Mouse (Mus musculus): ENCODE data around the gene Tssk3. TPM values are rescaled to one million over a fixed set of nuclear protein-coding genes. Genes with fewer than 3 reads are reported as not detected.
"Not testable (repeated sequence)": the region's sequence is repeated elsewhere in the genome, so short reads cannot be mapped to it uniquely, and the experiment has no call there.

The Tssk3 gene
- polyA plus RNA-seq (2015; fragmentation: Nextera tagmentation; extraction: Ambion mirVana) = not detected in 2 replicates

DNA sequence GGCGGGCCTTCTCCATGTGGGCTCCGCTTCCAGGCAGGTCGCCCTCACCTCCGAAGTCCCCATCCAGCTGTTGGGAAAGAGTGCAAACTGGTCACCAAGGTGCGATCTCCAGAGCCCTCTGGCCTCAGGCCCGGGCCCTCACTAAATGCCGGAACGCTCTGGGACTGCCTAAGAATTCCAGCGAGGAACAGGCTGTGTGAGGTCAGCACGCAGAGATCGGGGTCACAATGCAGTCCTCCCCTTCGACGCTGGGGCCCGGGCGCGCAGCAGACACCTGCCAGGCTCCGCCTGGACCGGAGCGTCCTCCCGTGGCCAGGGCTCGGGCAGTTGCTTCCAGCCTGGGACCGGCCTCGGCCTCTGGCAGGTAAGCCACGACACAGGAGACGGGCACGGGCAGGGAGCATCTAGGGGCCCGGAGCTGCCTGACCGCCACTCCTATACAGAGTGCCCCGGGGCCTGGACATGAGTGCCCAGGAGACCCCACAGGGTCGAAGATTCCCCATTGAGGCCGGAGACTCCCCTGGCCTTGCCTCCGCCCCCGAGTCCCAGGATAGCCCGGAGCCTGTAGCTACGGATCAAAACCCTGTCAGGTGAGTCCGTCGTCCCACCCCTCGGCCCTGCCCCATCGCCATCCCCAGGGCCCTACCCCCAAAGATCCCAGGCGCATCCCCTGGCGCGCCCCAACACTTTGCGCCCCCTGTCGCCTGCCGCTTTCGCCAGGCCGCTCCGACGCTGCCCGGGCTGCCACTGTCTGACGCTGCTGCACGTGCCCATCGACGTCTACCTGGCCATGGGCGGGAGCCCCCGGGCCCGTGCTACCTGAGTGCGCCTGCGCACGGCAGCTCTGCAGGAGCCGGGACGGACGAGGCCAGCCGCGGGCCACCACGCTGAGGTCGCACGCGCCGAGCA, at the start of gene Tssk3, which contains the start of gene Fam229a:
Tssk3 (minus strand) TSS at position 51 of the 909 bp plus-strand sequence.
Fam229a (plus strand) TSS at position 219 of the 909 bp plus-strand sequence.
- peak; percentile 54 for TF ChIP-seq CTCF (IDR thresholded peaks at IDR 0.05; ENCODE audit: low read depth)
- Histone ChIP-seq H3K9ac (ENCODE audit: low read depth, low read length) (0 out of 2 replicates have a peak within 1 kb of the TSS, but pooled peaks have one; percentile 34), H3K4me2 (replicated peaks; ENCODE audit: low read depth) (peak within 1 kb of the TSS; percentile 65), H3K4me3 (ENCODE audit: low read depth, low read length) (peak within 1 kb of the TSS; percentile 31), H3K4me1 (replicated peaks; ENCODE audit: control insufficient read depth, insufficient read depth, low read length) (peaks cover 6% of the 10 kb centered on the region; the same call in 1 of the 2 replicates), H3K27ac (ENCODE audit: low read depth, low read length) (no peak within 1 kb of the TSS), H3K36me3 (ENCODE audit: control insufficient read depth, insufficient read depth) (peaks cover 31% of the 10 kb centered on the region), H3K27me3 (replicated peaks; ENCODE audit: control insufficient read depth, insufficient read depth, low read length) (peaks cover 9% of the 10 kb centered on the region), H3K9me3 (ENCODE audit: control insufficient read depth) (no peaks in the 10 kb centered on the region)
- WGBS = 9% methylated on average over 68 of the region's 70 CpGs
- peak; percentile 53 for ATAC-seq

- H3K27me3 ChIP-seq (replicated peaks; ENCODE audit: control insufficient read depth, insufficient read depth, low read length) = no peaks in the 10 kb centered on the region
- ATAC-seq = no peak
Observed at GRCm38 (mm10) chr4:129540012-129540411, 49.2 kb upstream of the Tssk3 start.

GRCm38 (mm10) chr4:129528901-129529300, 38.1 kb upstream of the Tssk3 start:
- not testable (repeated sequence) for H3K4me3 ChIP-seq (ENCODE audit: low read depth, low read length); H3K27me3 ChIP-seq (replicated peaks; ENCODE audit: control insufficient read depth, insufficient read depth, low read length); H3K4me1 ChIP-seq (replicated peaks; ENCODE audit: control insufficient read depth, insufficient read depth, low read length); H3K27ac ChIP-seq (ENCODE audit: low read depth, low read length); H3K4me2 ChIP-seq (replicated peaks; ENCODE audit: low read depth); H3K9me3 ChIP-seq (ENCODE audit: control insufficient read depth); H3K9ac ChIP-seq (ENCODE audit: low read depth, low read length); ATAC-seq
- 79% methylated on average over 5 of the region's 6 CpGs for WGBS
- peaks cover 33% of the 10 kb centered on the region for H3K36me3 ChIP-seq (ENCODE audit: control insufficient read depth, insufficient read depth)

More at GRCm38 (mm10) chr4:129540012-129540411, 49.2 kb upstream of the Tssk3 start:
- Histone ChIP-seq H3K9ac (ENCODE audit: low read depth, low read length) (no peak overlapping the region), H3K27ac (ENCODE audit: low read depth, low read length) (no peak overlapping the region), H3K4me3 (ENCODE audit: low read depth, low read length) (no peak overlapping the region), H3K4me2 (replicated peaks; ENCODE audit: low read depth) (no peak overlapping the region), H3K4me1 (replicated peaks; ENCODE audit: control insufficient read depth, insufficient read depth, low read length) (no peaks in the 10 kb centered on the region), H3K9me3 (ENCODE audit: control insufficient read depth) (no peaks in the 10 kb centered on the region), H3K36me3 (ENCODE audit: control insufficient read depth, insufficient read depth) (no peaks in the 10 kb centered on the region; the same call in 1 of the 2 replicates)
- TF ChIP-seq CTCF (IDR thresholded peaks at IDR 0.05; ENCODE audit: low read depth) = peak; percentile 71
- WGBS = 78% methylated on average over 6 of the region's 6 CpGs

- Histone ChIP-seq H3K27ac (ENCODE audit: low read depth, low read length) (no peak overlapping the region), H3K36me3 (ENCODE audit: control insufficient read depth, insufficient read depth) (peaks cover 53% of the 10 kb centered on the region), H3K9me3 (ENCODE audit: control insufficient read depth) (no peaks in the 10 kb centered on the region), H3K4me1 (replicated peaks; ENCODE audit: control insufficient read depth, insufficient read depth, low read length) (no peaks in the 10 kb centered on the region), H3K4me2 (replicated peaks; ENCODE audit: low read depth) (no peak overlapping the region), H3K27me3 (replicated peaks; ENCODE audit: control insufficient read depth, insufficient read depth, low read length) (no peaks in the 10 kb centered on the region), H3K4me3 (ENCODE audit: low read depth, low read length) (no peak overlapping the region), H3K9ac (ENCODE audit: low read depth, low read length) (no peak overlapping the region)
- TF ChIP-seq CTCF (IDR thresholded peaks at IDR 0.05; ENCODE audit: low read depth) = no peak
- ATAC-seq = no peak
- WGBS = 63% methylated on average over 3 of the region's 3 CpGs
Observed at GRCm38 (mm10) chr4:129525889-129526288, 35.1 kb upstream of the Tssk3 start.

- 89% methylated on average over 5 of the region's 5 CpGs for WGBS
- Histone ChIP-seq H3K36me3 (ENCODE audit: control insufficient read depth, insufficient read depth) (peaks cover 57% of the 10 kb centered on the region), H3K9ac (ENCODE audit: low read depth, low read length) (no peak overlapping the region), H3K27me3 (replicated peaks; ENCODE audit: control insufficient read depth, insufficient read depth, low read length) (no peaks in the 10 kb centered on the region), H3K9me3 (ENCODE audit: control insufficient read depth) (no peaks in the 10 kb centered on the region), H3K4me2 (replicated peaks; ENCODE audit: low read depth) (no peak overlapping the region), H3K27ac (ENCODE audit: low read depth, low read length) (no peak overlapping the region), H3K4me3 (ENCODE audit: low read depth, low read length) (no peak overlapping the region), H3K4me1 (replicated peaks; ENCODE audit: control insufficient read depth, insufficient read depth, low read length) (no peaks in the 10 kb centered on the region)
- no peak for ATAC-seq
- no peak for TF ChIP-seq CTCF (IDR thresholded peaks at IDR 0.05; ENCODE audit: low read depth)
Observed at GRCm38 (mm10) chr4:129525338-129525737, 34.5 kb upstream of the Tssk3 start.

DNA sequence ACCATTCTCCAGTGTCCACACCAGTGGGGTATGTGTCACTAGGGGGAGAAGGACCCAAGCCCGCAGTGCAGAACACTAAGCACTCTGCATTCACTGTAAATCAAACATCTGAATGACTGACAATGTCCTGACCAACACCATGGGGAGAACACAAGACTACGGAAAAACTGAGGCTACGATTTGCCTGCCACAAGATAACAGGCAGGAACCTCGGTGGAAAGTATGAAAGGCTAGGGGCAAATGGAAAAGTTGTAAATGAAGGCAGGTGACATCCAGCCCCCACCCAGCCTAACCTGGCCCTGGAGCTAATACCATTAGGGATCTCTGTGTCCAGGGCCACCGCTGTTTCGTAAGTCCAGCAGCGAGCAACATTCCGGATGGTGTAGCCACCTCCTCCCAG, 27.7 kb upstream of the Tssk3 start:
- Histone ChIP-seq H3K36me3 (ENCODE audit: control insufficient read depth, insufficient read depth) (peaks cover 66% of the 10 kb centered on the region), H3K9ac (ENCODE audit: low read depth, low read length) (no peak overlapping the region), H3K27me3 (replicated peaks; ENCODE audit: control insufficient read depth, insufficient read depth, low read length) (no peaks in the 10 kb centered on the region), H3K4me3 (ENCODE audit: low read depth, low read length) (no peak overlapping the region), H3K4me2 (replicated peaks; ENCODE audit: low read depth) (no peak overlapping the region), H3K27ac (ENCODE audit: low read depth, low read length) (no peak overlapping the region), H3K9me3 (ENCODE audit: control insufficient read depth) (no peaks in the 10 kb centered on the region), H3K4me1 (replicated peaks; ENCODE audit: control insufficient read depth, insufficient read depth, low read length) (no peaks in the 10 kb centered on the region)
- 84% methylated on average over 8 of the region's 8 CpGs for WGBS
- TF ChIP-seq CTCF (IDR thresholded peaks at IDR 0.05; ENCODE audit: low read depth) = no peak
- ATAC-seq = no peak
